Mouse (Mus musculus): ENCODE measurements around the gene Rpl27.
"Not testable (repeated sequence)": the region's sequence is repeated elsewhere in the genome, so short reads cannot be mapped to it uniquely, and the experiment has no call there.

Rpl27 gene

GRCm38 (mm10) chr11:101448274-101448746, 6.2 kb downstream of the Rpl27 start, which contains the start of gene Ifi35:
Gene Ifi35 (plus strand): TSS chr11:101448407.
- peak; percentile 85 to 87 for DNase-seq

GRCm38 (mm10) chr11:101448899-101449298, 6.8 kb downstream of the Rpl27 start:
- DNase-seq: no peak

- DNase-seq: not testable (repeated sequence)
These were observed 7.5 kb downstream of the Rpl27 start for GRCm38 (mm10) chr11:101449596-101449995.

GRCm38 (mm10) chr11:101450394-101450793, 8.3 kb downstream of the Rpl27 start:
- no peak for DNase-seq

- no peak for DNase-seq
These were observed 9.4 kb downstream of the Rpl27 start for GRCm38 (mm10) chr11:101451536-101451935.

- no peak for DNase-seq
These were observed 10.1 kb downstream of the Rpl27 start for GRCm38 (mm10) chr11:101452093-101452774.

- DNase-seq: no peak
These were observed 12.6 kb downstream of the Rpl27 start for GRCm38 (mm10) chr11:101454702-101455101.

- DNase-seq: no peak
These were observed 13.5 kb downstream of the Rpl27 start for GRCm38 (mm10) chr11:101455627-101456026.

- no peak for DNase-seq
These were observed 15.5 kb downstream of the Rpl27 start for GRCm38 (mm10) chr11:101457631-101458030.

- DNase-seq: no peak
These were observed 16.1 kb downstream of the Rpl27 start for GRCm38 (mm10) chr11:101458217-101458616.

GRCm38 (mm10) chr11:101459716-101460115, 17.6 kb downstream of the Rpl27 start:
- DNase-seq: no peak

GRCm38 (mm10) chr11:101460321-101460720, 18.2 kb downstream of the Rpl27 start:
- no peak for DNase-seq

- DNase-seq: no peak
These were observed 20.0 kb downstream of the Rpl27 start for GRCm38 (mm10) chr11:101462141-101462540.

GRCm38 (mm10) chr11:101462583-101463440, 20.7 kb downstream of the Rpl27 start:
- DNase-seq: no peak

- peak; percentile 35 to 52 for DNase-seq
These were observed 22.4 kb downstream of the Rpl27 start, which contains the start of gene Rnd2 for GRCm38 (mm10) chr11:101464211-101465100. Gene Rnd2 (plus strand): TSS chr11:101464999.

- DNase-seq: peak; percentile 35 to 63
These were observed 23.2 kb downstream of the Rpl27 start for GRCm38 (mm10) chr11:101465101-101465868.

- peak; percentile 55 to 60 for DNase-seq
These were observed 23.9 kb downstream of the Rpl27 start, which contains the start of gene Vat1 for GRCm38 (mm10) chr11:101465869-101466551. Gene Vat1 (minus strand): TSS chr11:101466230.

GRCm38 (mm10) chr11:101466552-101466950, 24.5 kb downstream of the Rpl27 start:
- DNase-seq: not testable (repeated sequence)

- DNase-seq: peak; percentile 77 to 83
These were observed 25.6 kb downstream of the Rpl27 start for GRCm38 (mm10) chr11:101467477-101468262.

- DNase-seq: no peak
These were observed 26.2 kb downstream of the Rpl27 start for GRCm38 (mm10) chr11:101468263-101468688.

All from kidney, adult 8-10 months (tissue).